Mouse (Mus musculus) hindlimb bud, embryonic 11.5 days (tissue): ENCODE results near the gene Pecam1.
"Not testable (repeated sequence)": the region's sequence is repeated elsewhere in the genome, so short reads cannot be mapped to it uniquely, and the experiment has no call there.

ENCODE experiments used
- DNase-seq: peaks from one replicate; pipeline ENCODE4 v3.0.0-alpha.2; 2012; ENCODE audit warnings: low read depth, low spot score; ENCODE audit errors: extremely low spot score

Pecam1 gene

DNA sequence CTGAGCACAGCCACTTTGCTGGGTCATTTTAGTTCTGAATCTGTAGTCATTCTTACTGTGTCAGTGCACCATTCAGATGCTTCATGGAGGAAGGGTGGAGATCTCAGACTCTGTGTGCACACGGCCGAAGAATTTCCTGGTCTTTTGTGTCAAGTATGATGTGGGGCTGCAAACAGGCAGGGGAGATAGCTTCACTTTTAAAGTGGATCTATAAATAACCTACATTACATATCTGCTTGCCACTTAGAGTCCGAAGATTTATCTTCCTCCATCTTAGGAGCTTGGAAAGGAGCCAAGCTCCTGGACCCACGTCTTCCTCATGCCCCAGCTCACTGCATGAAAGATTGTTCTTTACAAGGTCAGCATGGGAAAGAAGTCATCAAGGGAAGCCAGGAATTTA is 19.7 kb downstream of the Pecam1 start:
- no peak for DNase-seq

DNA sequence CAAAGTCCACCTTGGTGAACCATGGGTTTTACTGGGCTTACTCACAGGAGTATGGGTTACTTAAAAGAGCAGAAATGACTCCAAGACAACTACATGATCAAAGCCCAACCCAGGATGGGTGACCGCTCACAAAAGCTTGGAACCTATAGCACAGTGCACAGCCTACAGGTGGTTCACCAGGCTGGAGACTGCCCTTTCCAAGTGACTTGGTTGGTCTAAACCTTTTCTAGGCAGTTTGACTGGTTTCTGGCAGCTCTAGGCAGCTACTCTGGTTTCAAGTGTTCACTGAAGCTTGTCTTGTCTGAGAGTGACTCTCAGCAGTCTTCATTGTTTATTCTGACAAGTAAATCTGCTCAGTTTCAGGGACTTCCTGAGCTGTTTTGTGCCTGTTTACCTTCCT is 20.8 kb downstream of the Pecam1 start:
- DNase-seq, result no peak

DNA sequence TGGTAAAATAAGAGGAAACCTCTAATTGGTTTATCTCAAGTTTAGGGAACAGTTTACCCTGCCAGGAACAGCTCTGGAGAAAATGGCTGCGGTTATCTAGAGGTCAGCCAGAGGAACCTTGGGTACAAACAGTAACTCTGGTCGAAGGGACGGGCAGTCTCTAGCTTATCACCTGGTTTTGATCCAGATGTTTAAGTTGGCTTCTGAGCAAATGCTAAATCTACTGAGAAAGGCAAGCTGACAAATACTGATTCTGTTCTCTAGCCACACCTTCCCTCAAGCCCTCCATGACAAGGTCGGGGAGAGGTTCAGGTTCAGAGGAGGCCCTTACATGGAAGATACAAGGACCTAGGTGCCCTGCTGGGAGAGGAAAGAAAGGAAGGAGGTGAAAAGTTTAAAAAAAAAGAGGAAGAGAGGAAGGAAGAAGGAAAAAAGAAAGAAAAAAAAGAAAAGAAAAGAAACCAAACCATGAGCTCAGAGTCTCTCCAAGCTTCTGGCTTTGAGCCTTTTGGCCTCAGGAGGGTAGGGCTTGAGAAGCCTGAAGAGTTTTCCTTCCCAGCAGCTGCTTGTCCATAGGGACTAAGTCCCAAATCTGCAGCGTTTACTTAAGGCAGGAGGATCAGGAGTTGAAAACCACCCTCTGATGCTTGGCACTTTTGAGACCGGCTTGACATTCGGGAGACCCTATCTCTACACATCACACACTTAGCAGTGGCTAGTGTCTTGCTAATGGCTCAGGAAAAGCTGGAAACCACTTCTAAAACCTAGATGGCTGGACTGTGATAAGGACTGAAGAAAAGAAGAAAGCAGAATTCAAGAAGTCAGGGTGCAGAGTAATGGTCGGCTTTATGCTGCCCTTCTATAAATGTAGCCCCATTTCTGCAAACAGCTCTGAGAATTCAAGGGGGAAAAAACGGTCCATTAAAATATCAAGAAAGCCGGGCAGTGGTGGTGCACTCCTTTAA is 21.7 kb downstream of the Pecam1 start:
- no peak for DNase-seq

- DNase-seq, result peak; percentile 42
Observed at GRCm38 (mm10) chr11:106727967-106728366, 22.5 kb downstream of the Pecam1 start.

DNA sequence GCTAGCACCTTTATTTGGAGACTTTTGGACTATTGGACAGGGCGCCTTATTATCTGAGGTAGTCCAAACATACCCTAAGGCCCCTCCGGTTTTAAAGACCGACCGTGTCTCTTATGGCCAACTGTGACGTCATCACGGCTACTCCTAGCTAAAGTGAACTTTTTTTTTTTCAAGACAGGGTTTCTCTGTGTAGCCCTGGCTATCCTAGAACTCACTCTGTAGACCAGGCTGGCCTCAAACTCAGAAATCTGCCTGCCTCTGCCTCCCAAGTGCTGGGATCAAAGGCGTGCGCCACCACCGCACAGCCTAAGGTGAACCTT is 25.6 kb downstream of the Pecam1 start:
- not testable (repeated sequence) for DNase-seq

- DNase-seq, result no peak
Observed at GRCm38 (mm10) chr11:106724176-106724915, 26.1 kb downstream of the Pecam1 start.

DNA sequence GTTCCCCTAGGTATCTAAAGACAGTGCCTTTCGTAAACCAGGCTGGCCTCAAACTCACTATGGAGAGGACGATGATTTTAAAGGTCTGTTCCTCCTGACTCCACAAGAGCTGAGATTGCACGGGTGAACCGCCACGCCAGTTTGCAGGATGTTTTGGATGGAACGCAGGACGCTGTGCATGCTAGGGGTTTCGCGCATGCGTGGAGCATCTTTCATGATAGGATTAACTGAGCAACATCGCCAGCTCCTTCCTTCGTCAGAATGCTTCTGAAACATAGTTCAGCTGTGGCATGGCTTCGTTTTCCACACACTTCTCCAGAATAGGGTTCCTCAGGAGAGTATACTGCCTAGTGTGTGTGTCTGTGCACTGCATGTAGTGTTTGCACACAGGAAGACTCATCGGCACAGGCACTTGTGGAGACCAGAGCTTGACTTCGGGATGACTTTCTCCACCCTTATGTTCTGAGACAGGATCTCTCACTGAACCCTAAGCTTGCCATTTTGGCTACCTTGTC is 26.8 kb downstream of the Pecam1 start:
- DNase-seq, result no peak

DNA sequence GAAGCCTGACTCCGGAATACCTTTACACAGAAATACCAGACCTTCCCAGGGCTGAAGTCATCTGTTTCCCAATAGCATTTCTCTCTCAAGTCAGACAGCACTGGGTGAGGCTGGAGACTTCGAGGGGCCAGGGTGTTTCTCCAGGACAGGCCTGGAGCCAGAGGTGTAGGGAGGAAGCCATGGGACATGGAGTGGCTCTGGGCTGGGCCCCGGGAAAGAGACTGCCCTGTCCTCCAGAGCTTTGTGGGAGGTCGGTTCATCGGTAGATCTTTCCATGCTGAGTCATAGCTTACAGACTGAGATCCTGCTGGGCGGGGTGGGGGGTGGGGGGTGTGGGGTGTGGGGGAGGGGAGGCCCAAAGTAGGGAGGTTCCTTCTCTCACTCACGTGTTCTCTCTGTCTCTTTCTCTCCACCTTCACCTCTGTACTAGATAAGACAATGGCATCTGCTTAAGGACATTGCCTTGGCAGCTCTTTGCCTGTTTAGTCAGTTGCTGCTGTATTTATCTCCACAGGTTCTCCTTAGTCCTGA is 27.5 kb downstream of the Pecam1 start:
- DNase-seq, result no peak

- DNase-seq, result no peak
Observed at GRCm38 (mm10) chr11:106720379-106720778, 30.0 kb downstream of the Pecam1 start.

GRCm38 (mm10) chr11:106716568-106716967 is 33.9 kb downstream of the Pecam1 start:
- DNase-seq, result no peak

DNA sequence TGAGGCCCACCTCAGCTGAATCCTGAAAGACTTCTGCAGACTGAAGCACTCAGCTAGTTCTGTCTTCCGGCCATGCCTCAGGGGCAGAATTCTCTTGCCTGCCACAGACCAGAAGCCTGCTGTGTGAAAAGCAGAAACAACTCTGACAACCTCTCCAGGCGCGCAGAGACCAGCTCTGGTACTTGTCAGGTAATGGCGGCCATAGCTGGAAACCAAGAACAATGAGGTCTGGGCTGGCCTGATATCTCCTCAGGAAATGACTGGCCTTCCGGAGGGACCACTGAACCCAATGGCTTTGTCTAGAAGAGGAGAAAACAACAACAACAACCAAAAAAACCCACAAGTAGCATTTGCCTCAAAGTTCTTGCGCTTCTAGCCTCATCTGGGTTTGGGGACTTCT is 35.4 kb downstream of the Pecam1 start:
- no peak for DNase-seq

GRCm38 (mm10) chr11:106710789-106711188 is 39.6 kb downstream of the Pecam1 start:
- DNase-seq, result no peak

DNA sequence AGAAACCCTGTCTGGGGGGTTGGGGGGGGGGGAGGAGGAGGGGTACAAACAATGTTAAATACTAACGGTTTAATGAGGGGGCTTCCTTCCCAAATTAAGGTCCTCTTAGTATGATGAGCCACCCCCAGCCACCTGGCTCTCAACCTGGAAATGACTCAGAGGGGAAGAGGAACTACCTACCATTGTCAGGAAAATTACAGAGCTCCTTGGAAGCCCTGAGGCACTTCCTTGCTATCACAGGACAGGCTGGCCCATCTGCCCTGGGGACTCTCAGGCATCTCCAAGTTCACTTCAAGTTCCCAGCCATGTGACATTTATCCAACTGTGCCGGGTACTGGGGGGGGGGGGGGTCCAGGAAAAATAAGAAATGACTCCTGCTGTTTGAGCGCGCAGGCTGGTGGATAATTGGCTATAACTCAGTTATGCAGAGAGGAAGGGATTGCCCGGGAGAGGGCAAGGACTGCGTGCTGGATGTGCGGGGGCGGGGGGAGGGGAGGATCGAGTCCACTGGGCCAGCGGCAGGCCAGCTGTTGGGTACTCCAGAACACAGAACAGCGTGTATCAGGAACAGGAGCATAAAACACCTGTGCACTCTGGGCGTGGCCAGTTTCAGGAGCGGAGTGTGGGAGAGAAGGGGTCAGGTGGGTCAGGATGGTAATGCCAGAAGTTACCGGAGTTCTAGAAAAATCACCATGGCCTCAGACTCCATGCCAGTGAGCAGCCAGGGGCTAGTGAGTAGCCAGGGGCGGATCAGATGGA is 41.0 kb downstream of the Pecam1 start:
- DNase-seq, result no peak

- no peak for DNase-seq
Observed at GRCm38 (mm10) chr11:106707866-106708265, 42.6 kb downstream of the Pecam1 start.

- no peak for DNase-seq
Observed at GRCm38 (mm10) chr11:106707085-106707484, 43.3 kb downstream of the Pecam1 start.

GRCm38 (mm10) chr11:106706212-106706611 is 44.2 kb downstream of the Pecam1 start:
- no peak for DNase-seq

- DNase-seq, result no peak
Observed at GRCm38 (mm10) chr11:106704399-106705111, 45.9 kb downstream of the Pecam1 start.

- no peak for DNase-seq
Observed at GRCm38 (mm10) chr11:106703931-106704330, 46.5 kb downstream of the Pecam1 start.

GRCm38 (mm10) chr11:106702584-106702983 is 47.8 kb downstream of the Pecam1 start:
- DNase-seq, result no peak

- no peak for DNase-seq
Observed at GRCm38 (mm10) chr11:106701589-106701988, 48.8 kb downstream of the Pecam1 start.
